Mouse (Mus musculus) lung, adult 2 months (tissue): ENCODE results near the gene Pcif1.

Source experiments
- CTCF ChIP-seq: fragments of 200-500 bp; IDR thresholded peaks from 2 replicates; pipeline ENCODE4 v1.5.1; 2011; ENCODE audit warnings: mild to moderate bottlenecking, low read length, control low read depth; ENCODE audit not compliant: insufficient read depth
- POLR2A ChIP-seq: fragments of 200-500 bp; IDR thresholded peaks from 2 replicates; pipeline ENCODE4 v1.6.1; 2011; ENCODE audit warnings: low read depth, mild to moderate bottlenecking, control low read depth, low read length, borderline replicate concordance; ENCODE audit errors: extremely low read depth

GRCm38 (mm10) chr2:164918325-164918724 is 39.2 kb downstream of the Pcif1 start:
- TF ChIP-seq CTCF (peak; percentile 73), POLR2A (no peak)
